Mouse (Mus musculus): ENCODE measurements around the gene Anapc7. TPM values are rescaled to one million over a fixed set of nuclear protein-coding genes. Genes with fewer than 3 reads are reported as not detected.
"Not testable (repeated sequence)": the region's sequence is repeated elsewhere in the genome, so short reads cannot be mapped to it uniquely, and the experiment has no call there.

Gene Anapc7
- polyA plus RNA-seq, 1 experiment from 2014 or later = 34.7 TPM

DNA sequence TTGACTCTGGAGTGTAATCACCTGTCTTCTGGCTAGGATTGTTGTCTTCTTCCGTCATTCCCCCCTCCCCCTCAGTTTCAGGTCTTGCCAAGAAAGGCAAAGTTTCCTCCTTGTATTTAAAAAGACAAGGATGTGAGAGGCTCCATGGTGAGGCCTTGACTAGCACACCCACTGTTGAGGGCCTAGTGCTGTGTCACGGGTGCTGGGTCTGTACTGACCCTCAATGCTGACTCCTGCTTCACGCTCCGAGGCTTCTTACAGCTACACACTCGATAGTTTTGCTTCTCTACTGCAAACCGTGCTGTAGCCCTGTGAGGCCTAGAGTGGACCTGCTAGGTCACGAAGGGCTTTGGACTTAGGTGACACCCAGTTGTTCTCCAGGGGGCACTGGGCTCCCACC, 30.7 kb downstream of the Anapc7 start:
- WGBS = 87% methylated on average over 7 of the region's 7 CpGs
- Histone ChIP-seq H3K27me3 (ENCODE audit: control insufficient read depth, insufficient read depth, low read length) (no peaks in the 10 kb centered on the region), H3K27ac (ENCODE audit: low read depth, low read length) (no peak overlapping the region), H3K9ac (ENCODE audit: low read length) (no peak overlapping the region), H3K36me3 (ENCODE audit: control insufficient read depth, insufficient read depth, low read length) (peaks cover 17% of the 10 kb centered on the region), H3K4me3 (ENCODE audit: low read depth, low read length) (no peak overlapping the region), H3K4me1 (ENCODE audit: control insufficient read depth, insufficient read depth, low read length) (peaks cover 3% of the 10 kb centered on the region; the same call in 1 of the 2 replicates), H3K9me3 (ENCODE audit: control insufficient read depth, low read length) (no peaks in the 10 kb centered on the region), H3K4me2 (ENCODE audit: low read depth) (no peak overlapping the region)
- no peak for DNase-seq (ENCODE audit: low spot score)
- no peak for ATAC-seq (ENCODE audit: insufficient read depth, low FRiP score, low TSS enrichment)

DNA sequence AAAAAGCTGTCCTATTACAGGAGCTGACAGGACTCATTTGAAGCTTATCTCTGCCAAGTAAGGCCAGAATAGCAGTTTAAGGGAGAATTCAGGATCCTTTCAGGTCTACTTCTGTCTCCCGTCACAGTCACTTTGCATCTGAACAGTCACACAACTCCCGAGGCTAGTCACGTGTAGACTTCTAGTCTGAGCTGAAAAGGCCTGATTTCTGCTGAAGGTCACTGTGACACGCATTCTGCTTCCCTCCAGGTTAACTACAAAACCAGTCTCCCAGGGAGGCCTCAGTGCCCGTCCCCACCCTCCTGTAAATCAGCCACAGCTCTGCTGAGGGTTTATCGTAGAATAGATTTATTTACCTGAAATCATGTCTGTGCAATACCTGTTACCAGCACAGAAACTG, 31.7 kb downstream of the Anapc7 start:
- ATAC-seq (ENCODE audit: insufficient read depth, low FRiP score, low TSS enrichment) (no peak), DNase-seq (ENCODE audit: low spot score) (no peak)
- H3K4me2 ChIP-seq (ENCODE audit: low read depth) = no peak overlapping the region
- H3K27me3 ChIP-seq (ENCODE audit: control insufficient read depth, insufficient read depth, low read length) = no peaks in the 10 kb centered on the region
- no peak overlapping the region for H3K9ac ChIP-seq (ENCODE audit: low read length)
- no peak overlapping the region for H3K4me3 ChIP-seq (ENCODE audit: low read depth, low read length)
- H3K9me3 ChIP-seq (ENCODE audit: control insufficient read depth, low read length) = no peaks in the 10 kb centered on the region
- peaks cover 3% of the 10 kb centered on the region; the same call in 1 of the 2 replicates for H3K4me1 ChIP-seq (ENCODE audit: control insufficient read depth, insufficient read depth, low read length)
- H3K27ac ChIP-seq (ENCODE audit: low read depth, low read length) = no peak overlapping the region
- 83% methylated on average over 6 of the region's 6 CpGs for WGBS
- peaks cover 23% of the 10 kb centered on the region for H3K36me3 ChIP-seq (ENCODE audit: control insufficient read depth, insufficient read depth, low read length)

DNA sequence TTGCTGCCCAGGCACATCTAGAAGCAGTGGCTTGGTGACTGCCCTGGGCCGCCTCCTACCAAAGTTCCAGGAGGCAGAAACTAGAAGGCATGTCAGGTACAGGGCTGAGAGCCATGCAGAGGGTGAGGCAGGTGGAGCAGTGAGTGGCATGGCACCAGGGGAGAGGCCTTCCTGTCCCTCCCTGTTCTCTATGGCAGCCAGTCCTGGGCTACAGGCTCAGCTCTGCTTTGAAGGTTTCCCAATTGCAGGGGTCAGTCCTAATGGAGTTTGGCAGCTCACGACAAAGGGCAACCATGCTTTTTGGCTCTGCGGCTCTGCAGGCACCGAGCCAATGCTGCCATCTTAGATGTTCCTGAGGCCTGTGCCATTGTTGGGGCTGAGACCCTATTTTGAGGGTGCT, 32.9 kb downstream of the Anapc7 start:
- WGBS = 94% methylated on average over 4 of the region's 4 CpGs
- peaks cover 3% of the 10 kb centered on the region; the same call in 1 of the 2 replicates for H3K4me1 ChIP-seq (ENCODE audit: control insufficient read depth, insufficient read depth, low read length)
- ATAC-seq (ENCODE audit: insufficient read depth, low FRiP score, low TSS enrichment) (no peak), DNase-seq (ENCODE audit: low spot score) (no peak)
- no peak overlapping the region for H3K4me2 ChIP-seq (ENCODE audit: low read depth)
- H3K9ac ChIP-seq (ENCODE audit: low read length) = no peak overlapping the region
- H3K4me3 ChIP-seq (ENCODE audit: low read depth, low read length) = no peak overlapping the region
- H3K27me3 ChIP-seq (ENCODE audit: control insufficient read depth, insufficient read depth, low read length) = no peaks in the 10 kb centered on the region
- peaks cover 32% of the 10 kb centered on the region for H3K36me3 ChIP-seq (ENCODE audit: control insufficient read depth, insufficient read depth, low read length)
- H3K27ac ChIP-seq (ENCODE audit: low read depth, low read length) = no peak overlapping the region
- no peaks in the 10 kb centered on the region for H3K9me3 ChIP-seq (ENCODE audit: control insufficient read depth, low read length)

DNA sequence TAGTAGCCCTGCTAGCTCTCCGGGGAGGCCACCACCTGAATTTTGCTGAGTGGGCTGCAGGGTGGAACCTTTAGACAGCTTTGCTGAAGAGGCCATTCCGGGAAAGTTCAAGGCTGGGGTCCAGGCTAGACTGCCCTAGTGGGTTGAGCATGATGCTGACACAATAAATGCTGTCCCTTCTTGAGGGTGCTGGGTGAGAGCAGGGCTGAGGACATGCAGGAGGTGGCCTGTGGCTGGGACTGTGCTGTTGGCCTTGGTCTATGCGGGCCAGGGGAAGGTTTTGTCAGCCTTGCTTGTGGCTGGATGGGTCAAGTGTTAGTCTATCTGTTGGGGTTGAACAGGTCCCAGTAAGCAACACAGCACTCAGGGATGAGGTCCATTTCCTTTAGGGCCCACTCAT, 33.4 kb downstream of the Anapc7 start:
- H3K4me1 ChIP-seq (ENCODE audit: control insufficient read depth, insufficient read depth, low read length) = peaks cover 2% of the 10 kb centered on the region; the same call in 1 of the 2 replicates
- peaks cover 35% of the 10 kb centered on the region for H3K36me3 ChIP-seq (ENCODE audit: control insufficient read depth, insufficient read depth, low read length)
- DNase-seq (ENCODE audit: low spot score) = no peak
- WGBS = 90% methylated on average over 3 of the region's 3 CpGs
- no peaks in the 10 kb centered on the region for H3K27me3 ChIP-seq (ENCODE audit: control insufficient read depth, insufficient read depth, low read length)
- no peak overlapping the region for H3K4me3 ChIP-seq (ENCODE audit: low read depth, low read length)
- ATAC-seq (ENCODE audit: insufficient read depth, low FRiP score, low TSS enrichment) = no peak
- no peak overlapping the region for H3K4me2 ChIP-seq (ENCODE audit: low read depth)
- H3K27ac ChIP-seq (ENCODE audit: low read depth, low read length) = no peak overlapping the region
- no peak overlapping the region for H3K9ac ChIP-seq (ENCODE audit: low read length)
- H3K9me3 ChIP-seq (ENCODE audit: control insufficient read depth, low read length) = no peaks in the 10 kb centered on the region

DNA sequence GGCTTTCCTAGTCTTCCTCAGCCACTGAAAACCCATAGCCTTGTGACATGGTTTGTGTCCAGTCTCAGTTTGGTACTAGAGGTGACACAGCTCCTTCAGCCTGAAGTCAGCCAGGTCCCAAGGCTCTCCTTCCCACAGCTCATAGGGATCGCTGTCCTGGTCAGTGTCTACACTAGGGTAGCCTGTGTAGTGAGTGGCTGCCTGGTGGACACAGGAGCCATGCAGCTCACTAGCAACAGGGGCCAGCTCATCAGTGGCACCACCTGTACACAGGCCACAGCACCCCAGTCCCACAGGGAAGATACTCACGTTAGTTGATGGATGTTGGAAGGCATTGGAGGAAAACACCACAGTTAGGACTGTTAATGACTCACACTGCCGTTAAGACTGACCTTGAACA, 34.1 kb downstream of the Anapc7 start:
- no peak overlapping the region for H3K27ac ChIP-seq (ENCODE audit: low read depth, low read length)
- ATAC-seq (ENCODE audit: insufficient read depth, low FRiP score, low TSS enrichment) = no peak
- H3K9me3 ChIP-seq (ENCODE audit: control insufficient read depth, low read length) = no peaks in the 10 kb centered on the region
- H3K4me2 ChIP-seq (ENCODE audit: low read depth) = no peak overlapping the region
- H3K4me1 ChIP-seq (ENCODE audit: control insufficient read depth, insufficient read depth, low read length) = no peaks in the 10 kb centered on the region
- H3K36me3 ChIP-seq (ENCODE audit: control insufficient read depth, insufficient read depth, low read length) = peaks cover 41% of the 10 kb centered on the region
- H3K4me3 ChIP-seq (ENCODE audit: low read depth, low read length) = no peak overlapping the region
- no peak overlapping the region for H3K9ac ChIP-seq (ENCODE audit: low read length)
- no peaks in the 10 kb centered on the region for H3K27me3 ChIP-seq (ENCODE audit: control insufficient read depth, insufficient read depth, low read length)
- no peak for DNase-seq (ENCODE audit: low spot score)
- WGBS = 89% methylated on average over 3 of the region's 3 CpGs

DNA sequence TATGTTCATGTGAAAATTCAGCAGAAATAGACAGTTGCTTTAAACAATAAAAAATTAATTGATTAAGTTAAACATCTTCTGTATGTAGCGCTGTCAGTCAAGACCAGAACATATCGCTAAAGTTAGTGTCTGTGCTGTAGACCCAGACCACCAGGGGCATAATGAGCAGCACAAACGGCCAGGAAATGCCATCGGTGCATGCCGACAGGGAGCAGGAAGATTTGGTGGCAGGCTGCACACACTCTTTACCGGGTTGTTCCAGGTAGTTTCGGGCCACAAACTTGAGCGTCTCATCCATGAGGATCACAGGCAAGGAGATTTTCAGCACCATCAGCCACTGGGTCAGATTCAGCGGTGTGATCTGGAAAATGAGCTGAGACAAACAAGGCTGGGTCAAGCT, 35.6 kb downstream of the Anapc7 start:
- not testable (repeated sequence) for H3K4me3 ChIP-seq (ENCODE audit: low read depth, low read length); ATAC-seq (ENCODE audit: insufficient read depth, low FRiP score, low TSS enrichment); H3K4me1 ChIP-seq (ENCODE audit: control insufficient read depth, insufficient read depth, low read length); DNase-seq (ENCODE audit: low spot score); H3K27ac ChIP-seq (ENCODE audit: low read depth, low read length); H3K4me2 ChIP-seq (ENCODE audit: low read depth); H3K9ac ChIP-seq (ENCODE audit: low read length); H3K9me3 ChIP-seq (ENCODE audit: control insufficient read depth, low read length); H3K27me3 ChIP-seq (ENCODE audit: control insufficient read depth, insufficient read depth, low read length)
- WGBS = 93% methylated on average over 9 of the region's 9 CpGs
- peaks cover 52% of the 10 kb centered on the region for H3K36me3 ChIP-seq (ENCODE audit: control insufficient read depth, insufficient read depth, low read length)

DNA sequence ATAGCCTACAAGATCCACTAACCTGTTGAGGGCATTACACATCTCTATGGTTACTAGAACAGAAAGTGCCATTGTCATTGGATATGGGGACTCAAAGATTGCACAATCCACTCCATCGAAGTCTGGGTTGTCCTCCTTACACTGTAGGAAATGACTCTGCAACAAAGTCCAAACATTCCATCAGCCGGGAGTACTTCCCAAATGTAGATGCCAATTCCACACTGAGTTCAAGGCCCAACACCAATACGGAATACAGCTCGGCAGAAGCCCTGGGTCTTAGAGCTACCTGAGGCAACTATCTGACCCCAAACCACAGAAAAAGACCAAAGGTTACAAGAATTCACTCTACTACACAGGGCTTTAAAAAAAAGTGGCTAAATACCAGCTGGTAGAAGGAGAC, 36.6 kb downstream of the Anapc7 start:
- Histone ChIP-seq H3K9me3 (ENCODE audit: control insufficient read depth, low read length) (no peaks in the 10 kb centered on the region), H3K27me3 (ENCODE audit: control insufficient read depth, insufficient read depth, low read length) (no peaks in the 10 kb centered on the region), H3K4me2 (ENCODE audit: low read depth) (no peak overlapping the region), H3K36me3 (ENCODE audit: control insufficient read depth, insufficient read depth, low read length) (peaks cover 54% of the 10 kb centered on the region), H3K27ac (ENCODE audit: low read depth, low read length) (no peak overlapping the region), H3K9ac (ENCODE audit: low read length) (no peak overlapping the region), H3K4me1 (ENCODE audit: control insufficient read depth, insufficient read depth, low read length) (no peaks in the 10 kb centered on the region), H3K4me3 (ENCODE audit: low read depth, low read length) (no peak overlapping the region)
- no peak for DNase-seq (ENCODE audit: low spot score)
- no peak for ATAC-seq (ENCODE audit: insufficient read depth, low FRiP score, low TSS enrichment)
- WGBS = 91% methylated on average over 4 of the region's 4 CpGs

DNA sequence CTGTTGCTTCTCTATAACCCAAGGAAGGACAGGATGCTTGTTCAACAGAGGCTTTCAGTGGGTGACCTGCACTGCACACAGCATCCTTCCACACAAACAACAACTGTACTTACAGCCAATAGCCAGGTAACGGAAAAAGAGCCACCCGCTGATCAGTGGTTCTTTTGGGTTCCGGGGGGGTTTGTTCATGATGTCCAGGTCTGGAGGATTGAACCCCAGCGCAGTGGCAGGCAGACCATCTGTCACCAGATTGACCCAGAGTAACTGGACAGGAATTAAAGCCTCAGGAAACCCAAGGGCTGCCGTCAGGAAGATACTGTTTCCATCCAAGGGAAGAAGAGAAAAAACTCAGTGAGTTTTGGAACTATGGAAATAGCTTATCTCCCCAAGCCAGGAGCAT, 37.8 kb downstream of the Anapc7 start:
- Histone ChIP-seq H3K36me3 (ENCODE audit: control insufficient read depth, insufficient read depth, low read length) (peaks cover 54% of the 10 kb centered on the region), H3K9me3 (ENCODE audit: control insufficient read depth, low read length) (no peaks in the 10 kb centered on the region), H3K4me2 (ENCODE audit: low read depth) (no peak overlapping the region), H3K4me1 (ENCODE audit: control insufficient read depth, insufficient read depth, low read length) (no peaks in the 10 kb centered on the region), H3K9ac (ENCODE audit: low read length) (no peak overlapping the region), H3K4me3 (ENCODE audit: low read depth, low read length) (no peak overlapping the region), H3K27ac (ENCODE audit: low read depth, low read length) (no peak overlapping the region), H3K27me3 (ENCODE audit: control insufficient read depth, insufficient read depth, low read length) (no peaks in the 10 kb centered on the region)
- no peak for ATAC-seq (ENCODE audit: insufficient read depth, low FRiP score, low TSS enrichment)
- 93% methylated on average over 5 of the region's 5 CpGs for WGBS
- no peak for DNase-seq (ENCODE audit: low spot score)

DNA sequence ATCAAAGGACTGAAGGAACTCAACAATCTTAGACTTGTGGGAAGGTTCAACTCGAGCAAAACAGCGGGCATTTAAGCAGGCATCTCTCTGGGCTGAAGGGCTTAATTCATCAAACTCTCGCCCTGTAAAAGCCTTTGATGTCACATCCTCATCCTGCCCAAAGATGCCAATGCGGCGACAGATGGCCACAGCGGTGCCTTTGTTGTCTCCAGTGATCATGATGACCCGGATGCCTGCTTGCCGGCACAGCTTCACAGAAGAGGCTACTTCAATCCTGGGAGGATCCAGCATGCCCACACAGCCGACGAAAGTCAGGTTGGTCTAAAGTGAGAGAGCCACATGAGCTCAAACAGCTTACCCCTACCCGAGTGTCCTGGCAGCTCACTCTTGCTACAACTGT, 39.2 kb downstream of the Anapc7 start:
- no peak overlapping the region for H3K4me2 ChIP-seq (ENCODE audit: low read depth)
- H3K4me3 ChIP-seq (ENCODE audit: low read depth, low read length) = no peak overlapping the region
- H3K27me3 ChIP-seq (ENCODE audit: control insufficient read depth, insufficient read depth, low read length) = no peaks in the 10 kb centered on the region
- no peak overlapping the region for H3K9ac ChIP-seq (ENCODE audit: low read length)
- H3K27ac ChIP-seq (ENCODE audit: low read depth, low read length) = no peak overlapping the region
- H3K36me3 ChIP-seq (ENCODE audit: control insufficient read depth, insufficient read depth, low read length) = peaks cover 51% of the 10 kb centered on the region
- DNase-seq (ENCODE audit: low spot score) (no peak), ATAC-seq (ENCODE audit: insufficient read depth, low FRiP score, low TSS enrichment) (no peak)
- 80% methylated on average over 11 of the region's 11 CpGs for WGBS
- no peaks in the 10 kb centered on the region for H3K9me3 ChIP-seq (ENCODE audit: control insufficient read depth, low read length)
- no peaks in the 10 kb centered on the region for H3K4me1 ChIP-seq (ENCODE audit: control insufficient read depth, insufficient read depth, low read length)
